Comparison of ENCODE assay signal across 8 mouse cellular contexts in genomic region chr15:98676471-98676870, GRCm38 (mm10). TPM values are rescaled to one million over a fixed set of nuclear protein-coding genes. Genes with fewer than 3 reads are reported as not detected.
DNase-seq lines count a peak whose midpoint lies in the region; ATAC-seq and TF ChIP-seq lines count a peak whose summit lies in the region.

No protein-coding gene starts in this region.

- peak overlapping the region; percentile 97 for H3K4me2 ChIP-seq in heart, embryonic 13.5 days
- peak overlapping the region; percentile 77 for H3K4me2 ChIP-seq in limb, embryonic 15.5 days

- peak; percentile 51 for DNase-seq in liver, adult 2 months (ENCODE audit: extremely low read depth, low read depth, low spot score)
- no peak for DNase-seq in liver
- DNase-seq in brain, adult 2 months (ENCODE audit: low read depth, low spot score), result peak; percentile 63

- peaks cover 2% of the 10 kb centered on the region; the same call in 1 of the 2 replicates for H3K36me3 ChIP-seq in liver, adult 2 months (ENCODE audit: control insufficient read depth, insufficient read depth, low read length)
- no peaks in the 10 kb centered on the region for H3K36me3 ChIP-seq in heart, embryonic 13.5 days
- no peaks in the 10 kb centered on the region for H3K36me3 ChIP-seq in limb, embryonic 15.5 days

- no peaks in the 10 kb centered on the region for H3K9me3 ChIP-seq in heart, embryonic 13.5 days
- H3K9me3 ChIP-seq in limb, embryonic 15.5 days, result no peaks in the 10 kb centered on the region

- no peak for TF ChIP-seq CTCF in liver, adult 2 months (IDR thresholded peaks at IDR 0.05; ENCODE audit: low read depth, low read length)
- no peak for TF ChIP-seq CTCF in olfactory bulb, adult 2 months (IDR thresholded peaks at IDR 0.05; ENCODE audit: insufficient read depth, low read depth, low read length)

- no peak overlapping the region; the same call in 1 of the 2 replicates for H3K27ac ChIP-seq in liver, adult 2 months (replicated peaks; ENCODE audit: insufficient read depth, low read depth, low read length)
- no peak overlapping the region for H3K27ac ChIP-seq in heart, embryonic 13.5 days (replicated peaks)
- no peak overlapping the region for H3K27ac ChIP-seq in limb, embryonic 15.5 days
- H3K27ac ChIP-seq in olfactory bulb, adult 2 months (ENCODE audit: insufficient read depth, low read depth, low read length), result no peak overlapping the region

- no peak for TF ChIP-seq POLR2A in liver, adult 2 months (IDR thresholded peaks at IDR 0.05; ENCODE audit: extremely low read depth, insufficient read depth, low read length)
- no peak for TF ChIP-seq POLR2A in olfactory bulb, adult 2 months (IDR thresholded peaks at IDR 0.05; ENCODE audit: insufficient read depth, low read depth, low read length)

- 3% methylated on average over 9 of the region's 9 CpGs for WGBS in liver, adult 2 months
- 2% methylated on average over 9 of the region's 9 CpGs for WGBS in heart, embryonic 13.5 days
- 3% methylated on average over 9 of the region's 9 CpGs for WGBS in limb, embryonic 15.5 days
- WGBS in olfactory bulb, adult 2 months, result 1% methylated on average over 9 of the region's 9 CpGs

- no peaks in the 10 kb centered on the region for H3K27me3 ChIP-seq in liver, adult 2 months (ENCODE audit: control insufficient read depth, insufficient read depth, low read length)
- H3K27me3 ChIP-seq in heart, embryonic 13.5 days (replicated peaks), result peaks cover 55% of the 10 kb centered on the region
- peaks cover 52% of the 10 kb centered on the region for H3K27me3 ChIP-seq in limb, embryonic 15.5 days

- no peaks in the 10 kb centered on the region; the same call in 1 of the 2 replicates for H3K79me2 ChIP-seq in liver, adult 2 months (ENCODE audit: control insufficient read depth, insufficient read depth, low read length)

- H3K4me1 ChIP-seq in liver, adult 2 months (ENCODE audit: control insufficient read depth, insufficient read depth, low read length), result peaks cover 3% of the 10 kb centered on the region
- H3K4me1 ChIP-seq in heart, embryonic 13.5 days, result peaks cover 42% of the 10 kb centered on the region
- H3K4me1 ChIP-seq in limb, embryonic 15.5 days, result peaks cover 30% of the 10 kb centered on the region
- H3K4me1 ChIP-seq in olfactory bulb, adult 2 months (ENCODE audit: control insufficient read depth, insufficient read depth, low read length), result peaks cover 28% of the 10 kb centered on the region

- peak overlapping the region; percentile 66 for H3K4me3 ChIP-seq in liver, adult 2 months (ENCODE audit: insufficient read depth, low read depth, low read length)
- H3K4me3 ChIP-seq in heart, embryonic 13.5 days, result peak overlapping the region; percentile 52
- H3K4me3 ChIP-seq in limb, embryonic 15.5 days, result peak overlapping the region; percentile 39; the same call in 1 of the 2 replicates
- H3K4me3 ChIP-seq in olfactory bulb, adult 2 months (ENCODE audit: insufficient read depth, low read depth, low read length), result peak overlapping the region; percentile 43

- no peak for ATAC-seq in heart, embryonic 13.5 days (ENCODE audit: extremely low read depth, insufficient number of reproducible peaks, low FRiP score, low TSS enrichment)
- no peak for ATAC-seq in limb, embryonic 15.5 days (ENCODE audit: insufficient number of reproducible peaks, low FRiP score, low TSS enrichment, low read depth)
- ATAC-seq in erythroid progenitor cell, adult 5-6 weeks (replicated peaks; ENCODE audit: low FRiP score, poor library complexity, severe bottlenecking), result no peak
- no peak for ATAC-seq in activated CD4-positive, CD25-positive, alpha-beta regulatory T cell, adult 4 months

- peak overlapping the region; percentile 52 for H3K9ac ChIP-seq in liver, adult 2 months (ENCODE audit: low read depth, low read length)
- H3K9ac ChIP-seq in heart, embryonic 13.5 days, result peak overlapping the region; percentile 78
- H3K9ac ChIP-seq in limb, embryonic 15.5 days, result no peak overlapping the region

RNA-seq across cellular contexts. Expression of gene Rnd1, which starts 0.8 kb away (rescaled TPM):
- 20.0 and 23.2 TPM in 2 replicates for total RNA-seq in liver, adult 2 months (2014; rRNA removed)
- 7.4 and 21.3 TPM in 2 replicates for polyA plus RNA-seq in liver, adult 2 months (2012; rRNA removed)
- polyA plus RNA-seq in heart, embryonic 13.5 days (2015; fragmentation: Nextera tagmentation; extraction: Ambion mirVana), result 1.3 TPM in 2 replicates
- polyA plus RNA-seq in limb, embryonic 15.5 days (2015; fragmentation: Nextera tagmentation; extraction: Ambion mirVana), result 0.71 and 0.95 TPM in 2 replicates
- polyA plus RNA-seq in olfactory bulb, adult 2 months (2012; ENCODE audit: insufficient read depth, insufficient read length, low replicate concordance, missing spikeins), result not detected in 2 replicates
- total RNA-seq in erythroid progenitor cell, adult 5-6 weeks (2015; ENCODE audit: low replicate concordance), result 0.36 TPM in 1 of 2 replicates, not detected in the other
- total RNA-seq in erythroid progenitor cell, adult 5-6 weeks (2017; ENCODE audit: low replicate concordance), result not detected in 2 replicates
- 1 to 10 TPM in 1 of 2 experiments, under 1 TPM in 1; 0.50 to 1.5 TPM for polyA plus RNA-seq in activated CD4-positive, CD25-positive, alpha-beta regulatory T cell, adult 4 months (2017; shearing (Covaris generic))

RNA-seq across cellular contexts. Expression of gene Ddx23, which starts 13.8 kb away (rescaled TPM):
- 27.6 and 33.9 TPM in 2 replicates for total RNA-seq in liver, adult 2 months (2014; rRNA removed)
- 15.4 and 18.8 TPM in 2 replicates for polyA plus RNA-seq in liver, adult 2 months (2012; rRNA removed)
- polyA plus RNA-seq in heart, embryonic 13.5 days (2015; fragmentation: Nextera tagmentation; extraction: Ambion mirVana), result 16.5 and 20.8 TPM in 2 replicates
- polyA plus RNA-seq in limb, embryonic 15.5 days (2015; fragmentation: Nextera tagmentation; extraction: Ambion mirVana), result 18.5 and 24.7 TPM in 2 replicates
- not detected in 2 replicates for polyA plus RNA-seq in olfactory bulb, adult 2 months (2012; ENCODE audit: insufficient read depth, insufficient read length, low replicate concordance, missing spikeins)
- 24.5 and 26.0 TPM in 2 replicates for total RNA-seq in erythroid progenitor cell, adult 5-6 weeks (2015; ENCODE audit: low replicate concordance)
- total RNA-seq in erythroid progenitor cell, adult 5-6 weeks (2017; ENCODE audit: low replicate concordance), result 49.9 and 91.9 TPM in 2 replicates
- 10 to 100 TPM; 22.8 to 27.3 TPM for polyA plus RNA-seq in activated CD4-positive, CD25-positive, alpha-beta regulatory T cell, adult 4 months (2017; shearing (Covaris generic))

RNA-seq across cellular contexts. Expression of gene Ccdc65, which starts 31.5 kb away (rescaled TPM):
- total RNA-seq in liver, adult 2 months (2014; rRNA removed), result not detected in 2 replicates
- polyA plus RNA-seq in liver, adult 2 months (2012; rRNA removed), result not detected in 2 replicates
- polyA plus RNA-seq in heart, embryonic 13.5 days (2015; fragmentation: Nextera tagmentation; extraction: Ambion mirVana), result 0.32 and 0.39 TPM in 2 replicates
- polyA plus RNA-seq in limb, embryonic 15.5 days (2015; fragmentation: Nextera tagmentation; extraction: Ambion mirVana), result 0.65 and 0.74 TPM in 2 replicates
- not detected in 2 replicates for polyA plus RNA-seq in olfactory bulb, adult 2 months (2012; ENCODE audit: insufficient read depth, insufficient read length, low replicate concordance, missing spikeins)
- not detected in 2 replicates for total RNA-seq in erythroid progenitor cell, adult 5-6 weeks (2015; ENCODE audit: low replicate concordance)
- total RNA-seq in erythroid progenitor cell, adult 5-6 weeks (2017; ENCODE audit: low replicate concordance), result not detected in 2 replicates
- under 1 TPM in 1 of 2 experiments, not detected in 1; 0.62 TPM for polyA plus RNA-seq in activated CD4-positive, CD25-positive, alpha-beta regulatory T cell, adult 4 months (2017; shearing (Covaris generic))

RNA-seq across cellular contexts. Expression of gene Cacnb3, which starts 45.8 kb away (rescaled TPM):
- 0.27 and 0.28 TPM in 2 replicates for total RNA-seq in liver, adult 2 months (2014; rRNA removed)
- polyA plus RNA-seq in liver, adult 2 months (2012; rRNA removed), result 0.75 and 0.86 TPM in 2 replicates
- polyA plus RNA-seq in heart, embryonic 13.5 days (2015; fragmentation: Nextera tagmentation; extraction: Ambion mirVana), result 9.5 and 10.8 TPM in 2 replicates
- polyA plus RNA-seq in limb, embryonic 15.5 days (2015; fragmentation: Nextera tagmentation; extraction: Ambion mirVana), result 41.4 and 46.6 TPM in 2 replicates
- polyA plus RNA-seq in olfactory bulb, adult 2 months (2012; ENCODE audit: insufficient read depth, insufficient read length, low replicate concordance, missing spikeins), result not detected in 2 replicates
- total RNA-seq in erythroid progenitor cell, adult 5-6 weeks (2015; ENCODE audit: low replicate concordance), result not detected in 2 replicates
- total RNA-seq in erythroid progenitor cell, adult 5-6 weeks (2017; ENCODE audit: low replicate concordance), result 0.77 TPM in 1 of 2 replicates, not detected in the other
- polyA plus RNA-seq in activated CD4-positive, CD25-positive, alpha-beta regulatory T cell, adult 4 months (2017; shearing (Covaris generic)), result under 1 TPM in 1 of 2 experiments, not detected in 1; 0.19 TPM

RNA-seq across cellular contexts. Expression of gene Fkbp11, which starts 51.5 kb away (rescaled TPM):
- total RNA-seq in liver, adult 2 months (2014; rRNA removed), result 22.4 and 26.6 TPM in 2 replicates
- 12.2 and 22.4 TPM in 2 replicates for polyA plus RNA-seq in liver, adult 2 months (2012; rRNA removed)
- 19.8 and 24.5 TPM in 2 replicates for polyA plus RNA-seq in heart, embryonic 13.5 days (2015; fragmentation: Nextera tagmentation; extraction: Ambion mirVana)
- polyA plus RNA-seq in limb, embryonic 15.5 days (2015; fragmentation: Nextera tagmentation; extraction: Ambion mirVana), result 90.0 and 101 TPM in 2 replicates
- not detected in 2 replicates for polyA plus RNA-seq in olfactory bulb, adult 2 months (2012; ENCODE audit: insufficient read depth, insufficient read length, low replicate concordance, missing spikeins)
- 2.5 TPM in 1 of 2 replicates, not detected in the other for total RNA-seq in erythroid progenitor cell, adult 5-6 weeks (2015; ENCODE audit: low replicate concordance)
- 1.4 TPM in 1 of 2 replicates, not detected in the other for total RNA-seq in erythroid progenitor cell, adult 5-6 weeks (2017; ENCODE audit: low replicate concordance)
- polyA plus RNA-seq in activated CD4-positive, CD25-positive, alpha-beta regulatory T cell, adult 4 months (2017; shearing (Covaris generic)), result 1 to 10 TPM; 1.3 to 1.7 TPM
